Mouse (Mus musculus): ENCODE data around the gene Zfp831.

Gene Zfp831

GRCm38 (mm10) chr2:174643448-174644144, at the start of gene Zfp831:
Gene Zfp831, plus strand, starts transcription at chr2:174643534.
- no peak for DNase-seq (ENCODE audit: extremely low spot score)

DNA sequence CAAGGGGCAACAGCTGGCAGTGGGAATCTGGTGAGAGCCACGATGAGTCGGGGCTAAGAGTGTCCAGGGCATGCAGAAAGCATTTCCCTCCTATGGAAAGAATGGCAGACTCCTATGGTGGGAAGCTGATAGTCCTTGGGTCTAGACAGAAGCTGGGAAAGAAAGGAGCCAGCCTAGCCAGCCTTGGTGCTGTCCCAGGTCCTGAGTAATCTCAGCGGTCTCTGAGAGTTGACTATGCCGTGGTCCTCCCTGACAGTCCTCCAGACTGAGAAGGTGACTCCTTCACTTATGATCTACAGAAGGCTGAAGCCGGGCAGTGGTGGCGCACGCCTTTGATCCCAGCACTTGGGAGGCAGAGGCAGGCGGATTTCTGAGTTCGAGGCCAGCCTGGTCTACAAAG, 48.4 kb upstream of the Zfp831 start:
- no peak for DNase-seq (ENCODE audit: extremely low spot score)

- no peak for DNase-seq (ENCODE audit: extremely low spot score)
Observed at GRCm38 (mm10) chr2:174595611-174596010, 47.7 kb upstream of the Zfp831 start.

DNA sequence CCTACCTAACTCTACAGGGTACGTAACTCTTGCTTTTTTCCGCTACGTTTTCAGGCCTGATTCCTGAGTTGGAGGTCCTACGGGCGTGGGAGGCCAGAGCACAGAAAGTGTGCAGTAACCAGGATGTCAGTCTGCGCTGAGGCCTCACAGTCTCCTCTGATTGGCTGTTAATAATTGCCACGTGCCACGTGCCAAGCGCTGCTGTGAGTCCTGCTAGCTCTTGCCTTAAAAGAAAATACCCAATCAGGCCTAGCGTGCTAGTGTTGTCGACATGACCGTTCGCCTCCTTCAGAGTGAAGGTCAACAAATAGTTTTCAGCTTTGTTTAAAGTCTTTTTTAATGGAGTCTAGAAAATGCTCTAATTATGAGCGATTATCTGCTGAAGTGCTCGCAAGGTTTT, 46.9 kb upstream of the Zfp831 start:
- DNase-seq (ENCODE audit: extremely low spot score), result no peak

DNA sequence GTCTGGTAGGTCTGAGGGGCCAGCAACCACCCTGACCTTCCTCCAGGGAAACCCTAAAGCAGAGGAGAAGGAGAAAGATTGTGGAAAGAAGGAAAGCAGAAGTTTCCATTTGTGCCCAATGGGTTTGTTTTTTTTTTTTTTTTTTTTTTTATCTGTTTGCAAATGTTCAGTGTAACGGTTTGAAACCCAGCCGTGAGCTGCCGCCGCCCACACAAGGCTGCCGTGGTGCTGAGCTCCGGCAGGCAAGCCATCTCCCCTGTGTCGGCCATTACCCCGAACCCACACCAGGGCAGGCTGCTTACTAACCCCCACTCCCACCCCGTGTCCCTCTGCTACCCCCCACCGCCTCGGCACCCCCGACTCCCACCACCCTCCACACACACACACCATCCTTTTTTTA, 44.9 kb upstream of the Zfp831 start:
- no peak for DNase-seq (ENCODE audit: extremely low spot score)

GRCm38 (mm10) chr2:174599071-174599635, 44.2 kb upstream of the Zfp831 start:
- DNase-seq (ENCODE audit: extremely low spot score), result no peak

DNA sequence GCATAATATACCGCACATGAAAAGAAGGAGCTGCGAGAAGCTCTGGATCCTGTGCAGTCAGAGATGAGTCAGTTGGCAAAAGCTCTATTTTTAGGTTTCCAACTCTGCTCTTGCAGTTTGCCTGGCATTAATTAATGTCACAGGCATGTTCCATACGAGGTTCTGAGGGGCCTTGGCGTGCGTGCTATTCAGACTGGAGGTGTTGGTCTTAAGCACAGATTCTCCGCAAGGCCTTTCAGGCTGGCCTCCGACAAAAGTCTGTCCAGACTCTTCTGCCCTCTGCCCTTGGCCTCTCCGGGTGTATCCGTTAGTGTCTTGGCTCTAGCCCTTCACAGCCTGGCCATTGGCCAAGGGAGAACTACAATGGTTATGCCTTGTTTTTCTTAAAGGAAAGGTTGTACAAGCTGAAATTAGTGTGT, 43.5 kb upstream of the Zfp831 start:
- no peak for DNase-seq (ENCODE audit: extremely low spot score)

- no peak for DNase-seq (ENCODE audit: extremely low spot score)
Observed at GRCm38 (mm10) chr2:174601938-174602685, 41.2 kb upstream of the Zfp831 start.

DNA sequence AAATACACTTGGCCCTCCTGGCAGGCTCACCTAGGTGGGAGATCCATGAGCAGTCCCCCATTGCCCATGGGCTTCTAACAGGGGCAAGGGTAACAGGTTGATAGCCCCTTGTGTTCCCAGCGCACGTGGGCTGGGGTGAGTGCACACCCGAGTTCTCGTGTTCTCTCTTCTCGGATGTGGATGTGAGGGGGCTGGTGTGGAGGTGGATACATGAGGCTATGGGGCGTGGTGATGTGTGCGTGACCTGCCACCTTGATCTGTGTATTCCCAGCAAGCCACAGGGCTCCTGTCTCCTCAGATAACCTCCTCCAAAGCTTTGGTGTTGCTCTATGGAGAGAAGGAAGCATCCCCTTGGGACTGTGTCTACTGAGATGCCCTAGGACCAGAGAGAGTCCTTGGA, 40.0 kb upstream of the Zfp831 start:
- no peak for DNase-seq (ENCODE audit: extremely low spot score)

- DNase-seq (ENCODE audit: extremely low spot score), result no peak
Observed at GRCm38 (mm10) chr2:174605020-174605419, 38.3 kb upstream of the Zfp831 start.

GRCm38 (mm10) chr2:174605442-174606087, 37.8 kb upstream of the Zfp831 start:
- DNase-seq (ENCODE audit: extremely low spot score), result no peak

- no peak for DNase-seq (ENCODE audit: extremely low spot score)
Observed at GRCm38 (mm10) chr2:174606376-174606775, 37.0 kb upstream of the Zfp831 start.

DNA sequence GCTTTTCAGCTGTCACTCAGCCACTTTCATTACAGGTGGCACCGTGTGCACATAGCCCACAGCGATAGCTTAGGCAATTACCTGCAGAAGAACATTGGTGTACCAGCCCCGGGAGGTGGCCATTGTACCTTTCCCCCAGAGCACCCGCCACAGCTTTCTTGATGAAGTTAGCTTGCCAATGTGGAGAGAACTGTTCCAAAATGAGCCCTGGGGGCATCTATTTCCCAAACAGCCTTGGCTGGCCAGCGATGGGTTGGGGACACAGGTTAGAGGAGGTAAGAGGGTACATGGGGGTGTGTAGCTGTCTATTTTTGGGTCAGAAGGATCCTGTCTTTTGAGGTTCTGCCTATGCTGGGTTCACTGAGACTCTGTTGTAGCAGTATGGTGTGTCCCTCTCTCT, 33.4 kb upstream of the Zfp831 start:
- DNase-seq (ENCODE audit: extremely low spot score), result no peak

GRCm38 (mm10) chr2:174612386-174613063, 30.8 kb upstream of the Zfp831 start:
- no peak for DNase-seq (ENCODE audit: extremely low spot score)

DNA sequence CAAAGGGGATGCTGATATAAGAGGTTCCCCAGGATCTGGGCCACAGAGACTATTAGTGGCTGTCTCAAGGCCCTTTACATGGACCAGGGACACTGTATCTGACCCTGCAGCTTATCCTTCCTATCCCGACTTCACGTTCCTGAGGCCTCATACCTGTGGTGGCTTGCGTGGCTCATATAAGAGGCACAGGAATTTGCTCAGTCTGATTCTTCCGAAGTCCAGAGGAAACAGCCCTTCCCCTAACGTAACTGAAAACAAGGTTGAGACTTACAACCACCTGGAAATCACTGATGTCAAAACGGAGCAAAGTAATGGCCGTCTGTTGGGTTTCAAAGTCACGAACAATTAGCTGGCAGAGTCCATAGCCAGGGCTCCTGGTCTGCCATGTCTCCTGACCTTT, 30.1 kb upstream of the Zfp831 start:
- DNase-seq (ENCODE audit: extremely low spot score), result no peak

DNA sequence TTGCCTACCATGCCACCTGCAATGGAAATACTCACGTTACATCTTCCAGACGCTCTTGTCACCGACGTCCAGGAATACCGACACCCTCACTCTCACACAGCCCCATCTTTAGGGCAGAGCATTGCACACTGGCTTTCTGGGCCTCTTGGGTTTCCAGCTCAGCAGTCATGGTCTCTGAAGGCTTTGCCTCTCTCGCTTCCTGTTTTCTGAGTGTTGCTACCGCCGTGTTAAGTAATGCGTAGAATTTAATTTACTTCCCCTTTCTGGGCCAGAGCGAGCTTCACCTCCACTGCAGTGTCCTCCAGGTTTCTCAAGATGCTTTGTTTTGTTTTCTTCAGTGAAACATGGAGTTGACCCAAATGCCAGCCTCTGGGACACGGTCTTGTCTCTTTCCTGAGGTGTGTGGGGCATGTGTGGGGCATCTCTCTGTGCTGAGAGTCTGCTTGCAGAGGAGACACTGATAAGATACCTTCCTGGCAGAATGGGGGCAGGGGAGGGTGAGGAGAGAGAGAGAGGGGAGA, 29.4 kb upstream of the Zfp831 start:
- DNase-seq (ENCODE audit: extremely low spot score), result no peak

- DNase-seq (ENCODE audit: extremely low spot score), result no peak
Observed at GRCm38 (mm10) chr2:174621881-174622280, 21.5 kb upstream of the Zfp831 start.

GRCm38 (mm10) chr2:174624430-174624829, 18.9 kb upstream of the Zfp831 start:
- no peak for DNase-seq (ENCODE audit: extremely low spot score)

GRCm38 (mm10) chr2:174627021-174627420, 16.3 kb upstream of the Zfp831 start:
- DNase-seq (ENCODE audit: extremely low spot score), result no peak

DNA sequence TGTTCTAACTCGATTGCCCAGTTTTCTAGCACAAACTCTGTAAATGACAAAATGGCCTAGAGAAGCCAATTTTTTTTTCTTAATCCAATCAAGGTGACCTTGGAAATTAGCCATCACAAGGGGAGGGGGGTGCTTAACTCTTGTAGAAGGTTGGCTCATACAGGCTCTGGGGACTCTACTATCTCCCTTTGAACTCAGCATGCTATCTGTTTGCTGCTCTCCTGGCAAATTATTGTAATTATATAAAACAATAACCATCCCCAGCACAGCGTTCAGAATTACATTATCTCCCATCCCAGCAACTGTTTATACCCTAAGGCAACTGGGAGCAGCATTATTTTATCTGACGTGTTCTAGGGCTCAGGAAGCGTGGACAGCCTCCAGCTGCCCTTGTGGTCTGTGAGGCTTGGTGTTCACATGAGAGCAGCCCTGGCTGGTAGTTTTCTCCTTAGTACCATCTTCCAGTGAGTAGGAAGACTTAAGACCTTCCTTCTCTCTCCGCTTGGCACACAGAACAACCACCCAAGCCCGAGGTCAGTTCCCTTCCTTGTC, 14.0 kb upstream of the Zfp831 start:
- no peak for DNase-seq (ENCODE audit: extremely low spot score)

GRCm38 (mm10) chr2:174636750-174637149, 6.6 kb upstream of the Zfp831 start:
- no peak for DNase-seq (ENCODE audit: extremely low spot score)
